Mouse (Mus musculus) urinary bladder, adult 2 months (tissue): ENCODE measurements at regions not wholly inside any gene's neighbourhood (a gene's known extent, or its start where the extent isn't known, plus 50 kb on each side); places are given as distances from the start of the nearest gene placed in this dataset.
A peak's percentile ranks its signal among the peaks of the same experiment; 100 is the strongest.
"Not testable (repeated sequence)": the region's sequence is repeated elsewhere in the genome, so short reads cannot be mapped to it uniquely, and the experiment has no call there.

Experiments
- DNase-seq: peaks from one replicate; pipeline ENCODE4 v3.0.0; 2022; ENCODE audit warnings: low spot score

DNA sequence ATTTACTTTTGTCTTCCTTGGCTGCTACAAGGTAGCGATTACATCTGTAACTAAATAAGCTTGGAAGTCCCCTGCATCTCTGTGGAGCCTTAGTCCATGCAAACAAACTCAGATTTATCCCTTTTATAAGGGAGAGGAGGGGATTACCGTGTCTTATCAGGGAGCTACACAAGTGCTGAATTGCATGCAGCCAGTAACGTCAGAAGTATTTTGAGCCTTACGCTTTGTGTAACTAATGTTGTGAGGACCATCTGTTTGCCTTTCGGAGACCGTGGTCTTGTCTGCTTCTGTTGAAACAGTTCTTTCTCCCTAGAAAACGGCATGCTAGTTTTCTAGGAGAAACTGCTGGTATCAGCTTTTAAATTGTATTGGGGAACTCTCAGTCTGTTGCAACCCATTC is 58.0 kb upstream of the Dmrta1 start:
- DNase-seq, result no peak

DNA sequence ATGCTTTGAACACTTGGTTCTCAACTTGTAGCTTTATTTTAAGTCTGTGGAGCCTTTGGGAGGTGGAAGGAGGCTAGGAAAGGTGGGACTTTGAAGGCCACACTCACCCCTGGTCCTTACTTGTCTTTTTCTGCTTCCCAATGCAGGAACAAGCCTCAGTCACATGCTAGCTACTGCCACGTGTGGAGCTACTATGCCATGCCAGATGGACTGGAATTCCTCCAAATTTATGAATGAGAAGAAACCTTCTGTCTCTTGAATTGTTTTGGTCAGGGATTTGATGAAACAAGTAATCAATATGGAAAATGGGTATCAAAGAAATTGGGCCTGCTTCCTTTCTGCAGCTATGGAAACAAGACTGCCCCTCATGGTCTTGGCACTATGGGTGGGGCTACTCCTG is 74.5 kb upstream of the Dmrta1 start:
- no peak for DNase-seq

DNA sequence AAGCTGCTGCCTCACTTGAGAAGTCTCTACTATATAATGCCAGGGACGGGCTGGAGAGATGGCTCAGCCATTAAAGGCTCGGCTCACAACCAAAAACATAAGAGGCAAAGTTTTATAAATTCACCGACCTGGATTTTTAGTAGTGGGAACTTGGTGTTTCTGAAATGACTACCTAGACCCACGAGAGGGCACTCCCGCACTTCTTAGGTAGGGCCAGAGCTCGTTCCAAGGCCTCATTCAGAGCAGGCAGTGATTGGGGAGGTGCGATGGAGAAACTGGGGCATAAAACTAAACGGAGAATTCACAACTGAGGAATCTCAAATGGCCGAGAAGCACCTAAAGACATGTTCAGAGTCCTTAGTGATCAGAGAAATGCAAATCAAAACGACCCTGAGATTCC is 103.7 kb upstream of the Dmrta1 start:
- no peak for DNase-seq

DNA sequence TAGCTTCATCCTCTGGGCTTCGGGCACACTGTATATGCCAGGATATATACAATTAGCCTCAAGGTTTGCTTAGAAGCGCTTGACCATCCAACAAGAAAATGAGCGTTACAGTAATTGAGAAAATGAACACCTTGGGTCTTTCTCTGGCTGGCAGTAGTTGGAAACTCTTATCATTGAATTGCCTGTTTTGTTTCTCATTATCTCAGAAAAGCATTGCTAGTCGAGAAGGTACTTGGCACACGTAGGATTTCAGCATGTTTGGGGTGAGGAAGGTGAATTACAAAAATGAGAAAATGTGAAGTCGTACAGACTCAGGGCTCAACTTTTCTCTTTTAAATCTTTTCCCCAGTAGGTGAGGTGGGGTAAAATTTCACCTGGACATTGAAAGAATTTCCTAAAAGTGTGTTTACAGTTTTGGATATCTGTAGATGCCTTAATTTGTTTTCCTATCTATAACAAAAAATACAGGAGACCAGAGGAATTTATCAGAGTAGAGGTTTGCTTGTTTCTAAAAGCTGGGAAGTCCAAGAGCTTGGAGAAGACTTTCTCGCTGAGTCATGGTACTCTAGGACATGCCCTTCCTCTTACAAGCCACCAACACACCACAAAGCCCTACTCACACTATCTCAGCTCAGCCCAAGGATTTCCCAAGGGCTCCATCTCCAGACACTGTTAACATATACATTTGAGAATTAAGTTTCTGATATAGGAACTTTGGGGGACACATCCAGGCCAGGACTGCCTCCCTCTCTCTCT is 124.3 kb upstream of the Dmrta1 start:
- DNase-seq, result no peak

DNA sequence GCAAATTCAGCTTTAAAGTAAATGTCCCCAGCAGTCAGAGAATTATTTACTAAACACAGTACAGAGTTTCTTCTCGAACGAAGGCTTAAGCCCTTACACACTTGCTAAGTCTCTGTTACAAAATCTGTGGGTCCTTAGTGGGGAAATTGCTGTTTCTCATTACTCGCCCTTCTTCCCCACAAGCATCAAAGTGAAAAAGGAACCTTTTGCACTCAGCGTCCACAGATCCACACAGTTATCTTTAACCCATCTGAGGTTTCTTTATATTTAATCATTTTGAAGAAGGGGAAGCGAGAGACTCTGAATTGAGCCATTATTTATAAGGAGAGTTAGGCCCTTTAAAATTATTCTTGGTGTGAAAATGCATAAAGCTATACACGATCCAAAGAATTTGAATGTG is 126.7 kb upstream of the Dmrta1 start:
- no peak for DNase-seq

DNA sequence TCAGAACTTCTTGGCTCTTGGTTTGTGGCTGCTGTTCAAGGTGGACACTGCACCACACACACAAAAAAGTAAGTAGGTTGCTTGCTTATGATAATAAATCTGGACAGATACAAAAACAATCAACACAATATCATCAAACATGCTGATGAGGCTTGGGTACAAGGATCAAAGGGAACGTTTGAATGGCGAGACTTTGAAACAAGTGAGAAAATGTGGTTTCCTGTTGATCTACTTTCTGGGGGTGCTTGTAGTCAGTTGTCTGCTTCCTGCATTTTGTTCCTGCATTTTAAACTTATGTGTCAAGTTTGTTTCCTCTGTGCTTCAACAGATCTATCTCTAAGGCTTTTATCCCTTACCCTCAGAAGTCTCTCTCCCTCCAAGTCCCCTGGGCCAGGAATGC is 128.7 kb upstream of the Dmrta1 start:
- DNase-seq, result no peak

DNA sequence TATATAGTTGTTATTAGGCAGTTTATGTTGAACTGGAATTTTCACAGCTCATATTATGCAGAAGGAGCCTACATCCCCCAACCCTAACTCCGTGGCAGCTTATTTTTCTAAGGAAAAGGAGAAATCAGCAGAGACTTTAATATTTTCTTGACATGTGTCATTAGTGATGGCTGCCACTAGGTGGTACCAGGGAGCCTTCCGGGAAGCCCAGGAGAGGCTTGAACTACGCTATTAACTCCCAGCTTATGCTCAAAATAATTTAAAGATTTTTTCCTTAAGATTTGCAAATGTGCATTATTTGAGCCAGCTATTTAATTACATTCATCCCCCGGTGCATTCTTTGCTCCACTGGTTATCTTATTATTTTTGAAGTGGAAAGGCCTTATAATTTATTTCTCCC is 146.8 kb upstream of the Dmrta1 start:
- DNase-seq, result no peak

DNA sequence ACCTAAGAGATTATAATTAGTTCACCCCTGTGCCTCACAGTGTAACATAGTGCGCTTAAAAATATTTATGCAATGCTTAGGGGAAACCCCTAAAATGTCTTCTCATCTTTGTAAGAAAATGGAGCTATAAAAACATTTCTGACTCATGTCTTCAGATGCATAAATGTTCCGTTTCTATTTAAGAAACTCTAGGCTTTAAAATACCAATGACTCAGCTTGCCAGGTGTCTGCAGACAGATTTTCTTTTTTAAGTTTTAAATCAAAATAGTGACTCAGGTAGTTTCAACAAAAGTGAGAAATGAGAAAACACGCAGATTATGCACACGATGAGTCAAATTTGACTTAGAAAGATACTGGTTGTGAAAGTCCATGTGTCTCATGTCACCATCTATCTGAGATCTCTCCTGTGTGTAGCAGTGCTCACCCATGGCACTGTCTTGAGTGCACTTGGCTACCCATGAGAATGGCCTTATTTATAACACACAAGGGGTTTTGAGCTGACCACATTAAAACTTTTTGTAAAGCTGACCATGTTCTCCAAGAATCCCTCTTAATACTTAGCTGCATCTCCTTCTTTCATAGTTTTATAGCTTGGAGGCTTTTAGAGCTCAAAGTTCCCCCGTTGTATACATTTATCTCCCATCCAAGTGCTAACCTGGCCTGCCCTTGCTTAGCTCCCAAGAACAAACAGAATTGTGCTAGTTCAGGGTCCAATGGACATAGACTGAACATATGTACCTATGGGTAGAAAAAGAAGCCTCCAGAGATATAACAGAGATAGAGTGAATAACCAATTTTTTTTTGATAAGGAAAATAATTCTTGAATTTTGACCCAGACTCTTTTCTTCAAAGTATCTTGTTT is 149.0 kb upstream of the Dmrta1 start:
- no peak for DNase-seq

DNA sequence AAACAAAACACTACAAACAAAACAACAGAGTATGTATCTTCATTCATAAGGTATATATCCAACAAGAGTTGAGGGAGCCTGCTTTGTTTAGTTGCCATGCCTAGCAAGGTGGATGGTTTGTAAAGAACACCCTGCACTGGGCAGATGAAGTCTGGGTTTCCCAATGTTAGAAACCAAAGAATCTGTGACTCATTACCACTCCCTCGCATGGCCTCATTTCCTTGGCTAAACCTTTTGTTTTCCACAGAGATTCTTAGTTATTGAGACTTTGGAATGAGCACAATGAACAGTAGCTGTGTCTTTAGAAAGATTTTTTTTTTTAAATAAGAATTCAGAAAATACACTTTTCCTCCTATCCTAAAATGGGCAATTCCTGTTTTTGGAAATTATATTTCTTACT is 151.3 kb upstream of the Dmrta1 start:
- DNase-seq, result no peak

DNA sequence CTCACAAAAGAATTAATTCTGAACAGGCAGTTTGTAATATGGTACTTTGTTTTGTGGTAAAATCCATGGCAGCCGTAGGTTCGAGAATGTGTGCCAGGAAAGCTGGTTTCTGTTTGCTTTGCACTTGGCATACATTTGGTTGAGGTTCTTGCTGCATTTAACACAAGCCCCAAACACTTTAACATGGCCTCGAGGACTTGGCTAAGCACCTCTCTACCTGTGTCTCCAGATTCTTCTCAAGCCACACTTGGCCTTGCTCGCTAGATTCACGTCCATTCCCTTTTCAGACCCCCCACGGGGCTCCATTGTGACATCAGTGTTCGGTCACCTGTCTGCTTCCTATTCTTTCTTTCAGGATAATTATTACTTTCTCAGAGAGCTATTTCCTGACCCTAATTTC is 151.9 kb upstream of the Dmrta1 start:
- no peak for DNase-seq

DNA sequence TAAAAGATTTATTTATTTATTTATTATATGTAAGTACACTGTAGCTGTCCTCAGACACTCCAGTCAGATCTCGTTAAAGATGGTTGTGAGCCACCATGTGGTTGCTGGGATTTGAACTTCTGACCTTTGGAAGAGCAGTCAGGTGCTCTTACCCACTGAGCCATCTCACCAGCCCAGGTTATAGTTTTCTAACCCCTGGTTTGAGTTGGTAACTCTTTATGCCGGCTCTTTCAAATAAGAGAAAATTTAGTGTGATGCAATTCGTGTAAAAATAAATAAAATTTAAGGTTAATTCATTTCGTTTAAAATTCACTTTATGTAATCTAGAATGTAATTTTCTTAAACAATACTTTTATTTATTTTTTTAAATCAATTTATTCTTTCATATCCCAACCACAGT is 153.7 kb upstream of the Dmrta1 start:
- not testable (repeated sequence) for DNase-seq

DNA sequence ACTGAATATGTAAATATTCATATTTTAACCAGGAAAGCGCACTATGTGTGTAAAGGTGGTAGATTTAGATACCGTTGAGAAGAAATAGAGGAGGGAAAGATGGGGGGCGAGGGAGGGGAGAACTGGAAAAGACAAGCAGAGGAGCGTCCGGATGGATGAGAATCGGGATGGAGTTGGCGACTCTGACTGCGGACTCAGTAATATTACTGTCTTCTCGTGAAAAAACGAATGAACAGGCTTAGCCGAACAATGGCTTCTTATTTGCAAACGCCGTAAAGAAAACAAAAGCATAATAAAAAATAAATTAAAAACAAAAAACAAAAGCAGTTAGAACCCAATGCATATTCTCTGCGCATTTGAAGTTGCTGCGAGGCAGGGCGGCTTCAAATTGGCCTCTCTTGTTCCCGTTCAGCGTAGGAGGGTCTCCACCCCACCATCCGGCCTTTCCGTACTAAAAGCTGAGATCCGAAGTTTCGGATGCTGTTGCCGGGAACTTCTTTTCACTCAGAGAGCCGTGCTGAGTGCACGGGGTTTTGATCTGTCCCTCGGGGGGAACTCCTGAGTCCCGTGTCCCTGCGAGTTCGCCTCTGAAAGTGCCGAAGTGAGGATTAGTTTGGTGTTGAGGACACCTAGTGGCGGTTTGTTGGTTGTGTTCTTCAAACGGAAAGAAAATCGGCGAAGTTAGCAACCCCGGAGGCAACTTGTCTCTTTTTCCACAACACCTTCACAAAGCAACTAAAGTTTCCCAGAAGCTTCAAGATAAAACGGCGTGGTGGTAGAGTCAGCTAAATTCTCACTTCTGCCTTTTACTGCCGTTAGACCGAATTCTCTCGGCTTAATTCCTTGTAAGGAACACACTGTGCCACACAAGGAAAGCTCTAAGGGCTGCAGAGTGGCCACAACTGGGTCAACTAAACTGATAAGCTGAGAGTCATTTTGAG is 154.7 kb upstream of the Dmrta1 start:
- peak; percentile 27 for DNase-seq

DNA sequence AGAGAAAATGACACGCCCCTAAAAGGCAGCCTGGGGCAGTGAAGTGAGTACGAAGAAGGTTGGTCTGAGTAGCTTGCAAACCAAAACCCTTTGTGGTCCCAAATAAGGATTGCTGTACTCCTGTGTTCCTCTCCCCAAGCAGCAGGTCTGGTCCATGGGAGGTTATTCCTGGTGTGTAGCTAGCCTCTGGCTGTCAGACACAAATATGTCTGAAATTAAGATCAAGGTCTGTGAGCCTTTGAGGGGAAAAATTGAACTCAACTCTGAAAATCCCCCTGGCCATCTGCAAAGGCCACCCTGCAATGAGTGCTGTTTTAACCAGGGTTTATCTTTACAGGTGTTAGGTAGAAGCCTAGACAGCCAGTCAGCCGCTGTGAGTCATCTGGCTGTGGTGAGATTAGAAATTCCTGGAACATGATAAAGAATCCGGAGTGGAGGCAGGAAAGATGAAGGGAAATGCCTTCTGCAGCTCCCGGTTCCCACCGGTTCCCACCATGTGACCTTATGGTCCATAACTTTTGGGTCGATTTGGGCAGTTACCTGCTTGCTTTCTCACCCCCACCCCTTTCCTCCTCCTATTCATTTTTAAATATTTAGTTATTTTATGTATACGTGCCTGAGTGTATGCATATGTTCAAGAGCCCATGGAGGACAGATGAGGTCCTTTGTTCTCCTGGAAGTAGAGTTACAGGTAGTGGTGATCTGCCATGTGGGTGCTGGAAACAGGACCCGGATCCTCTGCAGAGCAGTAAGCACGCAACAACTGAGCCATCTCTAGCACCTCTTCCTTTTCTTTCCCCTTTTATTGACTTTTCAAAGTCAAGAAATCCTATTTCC is 155.6 kb upstream of the Dmrta1 start:
- DNase-seq, result no peak

DNA sequence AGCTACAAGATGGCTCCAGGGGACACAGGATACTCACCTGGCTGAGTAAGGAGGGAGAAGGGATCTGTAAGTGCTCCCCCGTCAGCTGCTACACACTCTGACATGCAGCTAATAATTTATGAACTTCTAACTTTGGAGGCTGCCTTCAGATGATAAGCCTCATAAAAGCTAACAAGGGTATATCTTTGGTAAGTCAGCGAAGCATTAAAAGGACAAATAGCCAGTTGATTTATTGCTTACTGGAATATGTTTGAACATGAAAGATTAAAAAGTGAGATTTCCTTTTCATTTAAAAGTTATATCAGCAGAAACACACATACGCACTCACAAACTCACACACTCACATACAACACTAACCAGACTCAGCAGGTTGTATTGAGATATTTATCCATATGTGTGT is 161.2 kb upstream of the Dmrta1 start:
- DNase-seq, result no peak

DNA sequence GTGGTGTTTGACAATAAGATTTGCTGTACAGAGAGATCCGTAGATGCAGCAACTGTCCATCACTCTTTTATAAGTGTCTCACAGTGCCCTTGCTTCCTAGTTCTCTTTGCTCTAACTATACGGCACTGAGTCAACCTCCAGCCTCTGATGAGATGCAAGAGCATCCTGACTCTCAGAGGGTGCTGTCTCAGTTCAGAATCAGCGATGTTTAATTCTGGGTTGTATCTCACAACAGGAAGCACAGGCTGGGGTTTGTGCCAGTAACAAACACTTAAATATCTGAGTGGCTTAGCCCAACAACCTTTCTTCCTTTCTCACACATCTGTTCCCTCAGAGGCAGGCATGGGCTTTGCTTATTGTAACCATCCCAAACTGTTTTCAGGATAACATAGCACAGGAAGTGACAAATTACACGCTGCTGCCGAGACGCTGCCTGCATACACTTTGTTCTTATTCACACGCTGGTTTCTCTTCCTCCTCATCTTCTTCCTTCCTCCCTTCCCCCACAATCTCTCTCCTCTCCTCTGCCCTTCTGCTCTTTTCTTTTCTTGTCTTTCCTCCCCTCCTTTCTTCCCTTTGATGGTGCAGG is 163.3 kb upstream of the Dmrta1 start:
- no peak for DNase-seq

DNA sequence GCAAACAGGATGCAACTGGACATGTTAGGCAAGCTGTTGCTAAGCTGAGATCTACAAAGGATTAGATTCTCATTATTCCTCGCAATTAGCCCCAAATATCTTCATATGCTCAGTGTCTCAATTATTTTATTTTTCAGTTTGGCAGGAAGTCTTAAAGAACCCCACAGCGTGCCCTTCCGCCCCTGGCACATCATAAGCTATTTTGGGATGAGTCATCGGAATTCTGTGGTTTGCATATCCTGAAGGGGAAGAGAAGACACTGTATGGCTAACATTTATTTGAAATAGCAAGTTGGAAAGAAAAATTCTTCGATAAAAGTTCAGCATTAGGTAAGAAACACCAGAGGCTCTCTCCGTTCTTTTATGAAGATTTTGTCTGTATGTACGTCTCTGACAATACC is 164.3 kb upstream of the Dmrta1 start:
- no peak for DNase-seq

DNA sequence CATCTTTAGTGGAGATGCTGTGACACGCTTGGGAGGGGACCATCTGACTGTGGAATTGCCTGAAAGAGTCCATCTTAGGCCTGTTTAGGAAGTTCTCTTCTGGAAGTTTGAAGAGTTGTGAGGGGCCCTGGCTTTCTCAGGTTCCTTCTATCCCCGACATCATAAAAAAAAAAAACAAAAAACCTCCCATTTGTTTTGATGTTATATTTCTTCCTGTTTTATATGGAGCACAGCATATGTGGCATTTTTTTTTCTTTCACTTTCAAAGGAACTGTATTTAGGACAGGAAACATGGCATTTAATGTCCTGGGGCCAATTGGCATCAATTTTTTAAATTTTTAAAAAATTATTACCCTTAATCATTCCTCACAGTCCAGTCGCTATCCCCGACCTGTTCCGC is 168.6 kb upstream of the Dmrta1 start:
- no peak for DNase-seq

DNA sequence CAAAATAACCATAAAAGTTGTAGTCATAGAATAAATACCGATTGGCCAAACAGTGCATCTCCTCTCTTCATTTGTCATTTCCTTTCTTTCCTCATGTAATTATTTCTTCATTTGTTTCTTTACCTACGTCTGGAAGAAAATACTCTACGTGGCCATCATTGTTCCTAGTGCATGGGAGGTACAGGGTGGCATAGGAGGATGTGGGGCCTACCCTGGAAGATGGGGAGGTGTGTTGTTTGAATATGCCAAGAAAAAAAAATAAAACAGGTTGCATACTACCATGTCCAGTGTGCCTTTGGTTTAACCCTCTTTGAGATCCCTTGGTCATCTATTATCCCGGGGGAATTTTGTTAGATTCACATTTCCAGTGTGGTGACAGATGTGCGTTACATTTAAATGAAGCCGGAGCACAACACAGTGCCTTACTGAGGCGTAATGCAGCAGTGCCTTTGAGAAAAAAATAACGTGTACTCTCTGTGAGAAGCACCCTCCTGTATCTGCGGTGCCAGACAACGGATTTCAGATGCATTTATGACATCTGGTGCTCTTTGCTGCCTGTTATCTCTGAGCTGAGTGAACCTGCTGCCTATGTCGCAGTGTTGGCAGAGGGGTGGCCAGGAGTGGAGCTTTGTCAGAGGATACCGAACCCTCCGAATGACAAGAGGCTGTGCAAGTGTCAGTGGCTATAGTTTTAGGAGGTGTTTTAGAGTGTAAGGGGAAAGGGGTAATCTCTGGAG is 169.4 kb upstream of the Dmrta1 start:
- no peak for DNase-seq

DNA sequence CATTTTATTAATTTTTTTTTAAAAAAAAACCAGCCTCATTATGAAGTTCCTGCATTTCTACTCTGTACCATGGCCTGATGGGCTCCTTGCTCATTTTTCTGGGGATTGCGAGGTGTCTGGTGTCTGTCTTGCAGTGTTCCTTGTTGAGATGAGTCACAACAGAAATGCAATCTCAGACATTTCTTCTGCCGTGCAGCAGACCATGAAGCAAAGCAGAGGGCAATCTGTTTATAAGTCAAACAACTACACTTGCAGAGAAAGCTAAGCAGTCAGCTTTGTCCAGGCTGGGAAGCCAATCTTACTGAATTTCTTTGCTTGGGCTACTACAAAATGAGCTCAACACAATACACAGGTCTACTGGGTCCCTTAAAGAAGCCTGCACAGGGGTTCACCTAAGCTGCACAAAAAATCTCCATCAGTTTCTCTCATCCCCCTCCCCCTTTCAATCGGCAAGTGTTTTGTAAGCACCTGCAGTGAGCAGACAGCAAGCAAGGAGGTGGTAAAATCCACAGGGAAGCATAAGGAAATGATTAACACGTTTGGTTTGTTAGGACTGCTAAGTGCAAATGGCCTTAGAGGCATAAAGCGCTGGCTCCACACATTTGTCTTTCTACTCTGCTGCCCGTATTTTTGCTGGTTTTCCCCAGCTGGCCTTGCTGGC is 171.0 kb upstream of the Dmrta1 start:
- DNase-seq, result no peak

DNA sequence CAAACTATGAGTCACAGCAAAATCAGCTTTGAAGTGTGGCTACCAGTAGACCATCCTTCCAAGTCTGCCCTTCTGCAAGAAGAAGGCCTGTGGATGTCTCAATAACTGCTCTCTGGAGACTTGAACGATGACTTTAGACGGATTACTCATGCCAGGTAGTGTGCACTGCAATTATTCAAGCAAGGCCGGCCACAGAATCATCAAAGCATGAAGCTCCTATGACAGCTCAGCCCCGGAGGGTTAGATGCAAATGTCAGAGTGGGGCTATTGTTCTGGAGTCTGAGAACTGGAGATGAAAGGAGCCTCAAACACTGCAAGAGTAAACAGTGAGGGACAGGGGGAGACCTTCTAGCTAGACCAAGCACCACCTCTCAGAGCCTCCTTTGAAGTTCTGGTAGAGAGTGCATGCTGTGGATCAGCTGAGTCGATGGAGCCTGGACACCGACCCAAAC is 173.8 kb upstream of the Dmrta1 start:
- DNase-seq, result no peak
